26 mouse cellular contexts compared by ENCODE assay signal in genomic region chr13:10031547-10031946, GRCm38 (mm10).
A peak's percentile ranks its signal among the peaks of the same experiment; 100 is the strongest.
DNase-seq lines count a peak whose midpoint lies in the region; ATAC-seq and TF ChIP-seq lines count a peak whose summit lies in the region.
"Had no signal": no experiment of that assay in that cellular context is flagged by ENCODE, and none has a peak within 500 bp of the region (broad histone marks: within the 10 kb centered on the region; RNA-seq: fewer than 3 reads in every experiment).

No protein-coding gene starts in this region.

- no peak overlapping the region for H3K4me2 ChIP-seq in heart, postnatal 0 days (ENCODE audit: low read depth, low read length)
- no peak overlapping the region for H3K4me2 ChIP-seq in lung, postnatal 0 days (replicated peaks; ENCODE audit: low read depth, low read length)
- H3K4me2 ChIP-seq in hindbrain, embryonic 14.5 days (replicated peaks): no peak overlapping the region
- H3K4me2 ChIP-seq: forebrain, embryonic 13.5 days; heart, embryonic 13.5 days; hindbrain, embryonic 13.5 days had no signal

- H3K27me3 ChIP-seq in heart, postnatal 0 days (ENCODE audit: control insufficient read depth, insufficient read depth, low read length): no peaks in the 10 kb centered on the region
- H3K27me3 ChIP-seq in lung, postnatal 0 days (replicated peaks; ENCODE audit: insufficient read depth, low read length): no peaks in the 10 kb centered on the region
- no peaks in the 10 kb centered on the region for H3K27me3 ChIP-seq in hindbrain, embryonic 14.5 days (ENCODE audit: control insufficient read depth, insufficient read depth, low read length)
- H3K27me3 ChIP-seq: forebrain, embryonic 13.5 days; heart, embryonic 13.5 days; hindbrain, embryonic 13.5 days had no signal

- intact Hi-C loops in heart, postnatal 25 days (cut with DNase I): no loop called here

- DNase-seq in heart, postnatal 0 days (ENCODE audit: low spot score): peak; percentile 9
- DNase-seq in heart, postnatal 25 days (ENCODE audit: low spot score): no peak
- DNase-seq in lung, postnatal 0 days (ENCODE audit: low spot score): peak; percentile 19
- no peak for DNase-seq in lung, adult 18-20 months
- DNase-seq in retina, embryonic 14.5 days (ENCODE audit: low spot score): peak; percentile 6
- DNase-seq in retina, postnatal 1 day: no peak
- DNase-seq in lung, postnatal 36 days: peak; percentile 15
- DNase-seq in hindbrain, embryonic 14.5 days (ENCODE audit: low spot score): no peak
- DNase-seq: adrenal gland, adult 8-10 months; adrenal gland, postnatal 25 days; cerebellum, adult 18-20 months; cerebellum, adult 9-10 months; cerebellum, postnatal 14 days; gastrocnemius, postnatal 10 days; gastrocnemius, postnatal 36 days; heart, adult 2 months; heart, postnatal 36 days had no signal

- no peak for TF ChIP-seq CTCF in heart, postnatal 0 days (IDR thresholded peaks at IDR 0.05; ENCODE audit: low read depth)
- no peak for TF ChIP-seq CTCF in lung, postnatal 0 days (IDR thresholded peaks at IDR 0.05)

- no peak for ATAC-seq in heart, postnatal 0 days (ENCODE audit: insufficient read depth, low read depth)
- ATAC-seq in lung, postnatal 0 days: 0 out of 2 replicates have a peak, but pooled peaks have one; percentile 16
- no peak for ATAC-seq in hindbrain, embryonic 14.5 days (ENCODE audit: low FRiP score)
- ATAC-seq: activated CD4-positive, CD25-positive, alpha-beta regulatory T cell, adult 4 months; forebrain, embryonic 13.5 days; forebrain, embryonic 16.5 days; Patski had no signal

- no peak overlapping the region for H3K4me3 ChIP-seq in heart, postnatal 0 days (ENCODE audit: low read depth, low read length)
- H3K4me3 ChIP-seq in lung, postnatal 0 days (ENCODE audit: low read depth, low read length): no peak overlapping the region
- no peak overlapping the region for H3K4me3 ChIP-seq in hindbrain, embryonic 14.5 days (replicated peaks; ENCODE audit: low read length)
- H3K4me3 ChIP-seq: forebrain, embryonic 10.5 days; forebrain, embryonic 13.5 days; heart, adult 2 months; heart, embryonic 10.5 days; heart, embryonic 13.5 days; hindbrain, embryonic 10.5 days; hindbrain, embryonic 13.5 days had no signal

- H3K9ac ChIP-seq in heart, postnatal 0 days (replicated peaks; ENCODE audit: low read depth, low read length): no peak overlapping the region
- H3K9ac ChIP-seq in lung, postnatal 0 days (replicated peaks; ENCODE audit: low read depth): no peak overlapping the region
- no peak overlapping the region for H3K9ac ChIP-seq in hindbrain, embryonic 14.5 days
- H3K9ac ChIP-seq: forebrain, embryonic 13.5 days; heart, embryonic 13.5 days; hindbrain, embryonic 13.5 days had no signal

- 61% methylated on average over 5 of the region's 5 CpGs for WGBS in heart, postnatal 0 days
- 65% methylated on average over 5 of the region's 5 CpGs for WGBS in lung, postnatal 0 days
- 65% methylated on average over 5 of the region's 5 CpGs for whole genome bisulfite sequencing in hindbrain, embryonic 14.5 days

- H3K9me3 ChIP-seq in heart, postnatal 0 days (replicated peaks; ENCODE audit: control insufficient read depth, low read length): no peaks in the 10 kb centered on the region
- no peaks in the 10 kb centered on the region for H3K9me3 ChIP-seq in lung, postnatal 0 days (ENCODE audit: low read length)
- H3K9me3 ChIP-seq in hindbrain, embryonic 14.5 days (ENCODE audit: control insufficient read depth, low read length): no peaks in the 10 kb centered on the region
- H3K9me3 ChIP-seq: forebrain, embryonic 10.5 days; forebrain, embryonic 13.5 days; heart, embryonic 10.5 days; heart, embryonic 13.5 days; hindbrain, embryonic 10.5 days; hindbrain, embryonic 13.5 days had no signal

- H3K4me1 ChIP-seq in heart, postnatal 0 days (ENCODE audit: control insufficient read depth, insufficient read depth): no peaks in the 10 kb centered on the region
- H3K4me1 ChIP-seq in lung, postnatal 0 days (ENCODE audit: insufficient read depth, low read depth, low read length): no peaks in the 10 kb centered on the region
- H3K4me1 ChIP-seq in hindbrain, embryonic 14.5 days (replicated peaks; ENCODE audit: control insufficient read depth, insufficient read depth, low read length): peaks cover 7% of the 10 kb centered on the region
- H3K4me1 ChIP-seq: heart, embryonic 10.5 days had no signal

- no peaks in the 10 kb centered on the region for H3K36me3 ChIP-seq in heart, postnatal 0 days (replicated peaks; ENCODE audit: control insufficient read depth, insufficient read depth, low read length)
- no peaks in the 10 kb centered on the region for H3K36me3 ChIP-seq in lung, postnatal 0 days (ENCODE audit: insufficient read depth, low read length)
- no peaks in the 10 kb centered on the region for H3K36me3 ChIP-seq in hindbrain, embryonic 14.5 days (replicated peaks; ENCODE audit: control insufficient read depth, insufficient read depth)
- H3K36me3 ChIP-seq: forebrain, embryonic 10.5 days; heart, embryonic 10.5 days; heart, embryonic 13.5 days; hindbrain, embryonic 10.5 days; hindbrain, embryonic 13.5 days had no signal

- no peak overlapping the region for H3K27ac ChIP-seq in heart, postnatal 0 days (ENCODE audit: low read depth)
- H3K27ac ChIP-seq in lung, postnatal 0 days (ENCODE audit: low read length): no peak overlapping the region
- no peak overlapping the region for H3K27ac ChIP-seq in hindbrain, embryonic 14.5 days
- H3K27ac ChIP-seq: forebrain, embryonic 10.5 days; forebrain, embryonic 13.5 days; heart, adult 2 months; heart, embryonic 10.5 days; heart, embryonic 13.5 days; hindbrain, embryonic 10.5 days; hindbrain, embryonic 13.5 days had no signal

- no peak for TF ChIP-seq EP300 in heart, postnatal 0 days (IDR thresholded peaks at IDR 0.05; ENCODE audit: low read depth)
- peak; percentile 65 for TF ChIP-seq EP300 in lung, postnatal 0 days (IDR thresholded peaks at IDR 0.05)

Comparison
In these comparisons a context has a peak if more than half of its experiments do, and no peak if none do; other contexts are left out.
1. DNase-seq: peak in heart, postnatal 0 days (single experiment), lung, postnatal 0 days (single experiment), retina, embryonic 14.5 days (single experiment) and lung, postnatal 36 days (single experiment); none in heart, postnatal 25 days (single experiment), lung, adult 18-20 months (0 of 2), retina, postnatal 1 day (single experiment) and hindbrain, embryonic 14.5 days (single experiment).